Mouse (Mus musculus): ENCODE measurements at regions not wholly inside any gene's neighbourhood (a gene's known extent, or its start where the extent isn't known, plus 50 kb on each side); places are given as distances from the start of the nearest gene placed in this dataset.

GRCm38 (mm10) chr1:120734846-120735245, 132.6 kb downstream of the En1 start:
- Histone ChIP-seq H3K9me3 (no peaks in the 10 kb centered on the region), H3K36me3 (no peaks in the 10 kb centered on the region), H3K27me3 (ENCODE audit: insufficient read depth, poor library complexity, severe bottlenecking) (no peaks in the 10 kb centered on the region), H3K4me1 (replicated peaks) (no peaks in the 10 kb centered on the region), H3K4me3 (no peak overlapping the region), H3K27ac (no peak overlapping the region)
- no peak for DNase-seq (ENCODE audit: low spot score)

- Histone ChIP-seq H3K36me3 (no peaks in the 10 kb centered on the region), H3K4me3 (no peak overlapping the region), H3K4me1 (replicated peaks) (0 out of 2 replicates have a peak, but pooled peaks cover 3% of the 10 kb centered on the region), H3K9me3 (no peaks in the 10 kb centered on the region), H3K27ac (no peak overlapping the region), H3K27me3 (ENCODE audit: insufficient read depth, poor library complexity, severe bottlenecking) (no peaks in the 10 kb centered on the region)
- WGBS = 56% methylated on average over 6 of the region's 6 CpGs
- no peak for DNase-seq (ENCODE audit: low spot score)
These were observed 137.3 kb downstream of the En1 start for GRCm38 (mm10) chr1:120739499-120739898.

GRCm38 (mm10) chr1:120741091-120741740, 139.0 kb downstream of the En1 start:
- Histone ChIP-seq H3K27me3 (ENCODE audit: insufficient read depth, poor library complexity, severe bottlenecking) (no peaks in the 10 kb centered on the region), H3K36me3 (no peaks in the 10 kb centered on the region), H3K9me3 (no peaks in the 10 kb centered on the region), H3K4me3 (no peak overlapping the region), H3K27ac (no peak overlapping the region), H3K4me1 (replicated peaks) (0 out of 2 replicates have a peak, but pooled peaks cover 3% of the 10 kb centered on the region)
- peak; percentile 10 for DNase-seq (ENCODE audit: low spot score)
- WGBS = 69% methylated on average over 16 of the region's 16 CpGs

GRCm38 (mm10) chr1:120748963-120749362, 146.7 kb downstream of the En1 start:
- DNase-seq (ENCODE audit: low spot score) = no peak
- no peak overlapping the region for H3K27ac ChIP-seq
- H3K4me3 ChIP-seq = no peak overlapping the region
- H3K36me3 ChIP-seq = no peaks in the 10 kb centered on the region
- no peaks in the 10 kb centered on the region for H3K9me3 ChIP-seq
- no peaks in the 10 kb centered on the region for H3K4me1 ChIP-seq (replicated peaks)
- no peaks in the 10 kb centered on the region for H3K27me3 ChIP-seq (ENCODE audit: insufficient read depth, poor library complexity, severe bottlenecking)
- WGBS = 86% methylated on average over 6 of the region's 6 CpGs

GRCm38 (mm10) chr1:120753406-120753805, 151.2 kb downstream of the En1 start:
- no peaks in the 10 kb centered on the region for H3K9me3 ChIP-seq

GRCm38 (mm10) chr1:120754337-120754736, 152.1 kb downstream of the En1 start:
- Histone ChIP-seq H3K27me3 (ENCODE audit: insufficient read depth, poor library complexity, severe bottlenecking) (no peaks in the 10 kb centered on the region), H3K27ac (no peak overlapping the region), H3K4me3 (no peak overlapping the region), H3K4me1 (replicated peaks) (peaks cover 10% of the 10 kb centered on the region), H3K36me3 (no peaks in the 10 kb centered on the region), H3K9me3 (no peaks in the 10 kb centered on the region)
- 90% methylated on average over 5 of the region's 5 CpGs for WGBS
- DNase-seq (ENCODE audit: low spot score) = no peak

More at GRCm38 (mm10) chr1:120753406-120753805, 151.2 kb downstream of the En1 start:
- 94% methylated on average over 1 of the region's 1 CpGs for WGBS
- H3K27me3 ChIP-seq (ENCODE audit: insufficient read depth, poor library complexity, severe bottlenecking) = no peaks in the 10 kb centered on the region
- H3K36me3 ChIP-seq = no peaks in the 10 kb centered on the region
- peaks cover 10% of the 10 kb centered on the region for H3K4me1 ChIP-seq (replicated peaks)
- H3K4me3 ChIP-seq = no peak overlapping the region
- DNase-seq (ENCODE audit: low spot score) = no peak
- H3K27ac ChIP-seq = no peak overlapping the region

GRCm38 (mm10) chr1:120757283-120757821, 155.1 kb downstream of the En1 start:
- H3K4me3 ChIP-seq = no peak overlapping the region
- peaks cover 10% of the 10 kb centered on the region for H3K4me1 ChIP-seq (replicated peaks)
- 56% methylated on average over 9 of the region's 9 CpGs for WGBS
- H3K27ac ChIP-seq = no peak overlapping the region
- no peaks in the 10 kb centered on the region for H3K36me3 ChIP-seq
- no peak for DNase-seq (ENCODE audit: low spot score)
- H3K9me3 ChIP-seq = no peaks in the 10 kb centered on the region
- no peaks in the 10 kb centered on the region for H3K27me3 ChIP-seq (ENCODE audit: insufficient read depth, poor library complexity, severe bottlenecking)

GRCm38 (mm10) chr1:120758172-120758571, 156.0 kb downstream of the En1 start:
- H3K27me3 ChIP-seq (ENCODE audit: insufficient read depth, poor library complexity, severe bottlenecking) = no peaks in the 10 kb centered on the region
- peaks cover 13% of the 10 kb centered on the region for H3K4me1 ChIP-seq (replicated peaks)
- H3K27ac ChIP-seq = no peak overlapping the region
- H3K36me3 ChIP-seq = no peaks in the 10 kb centered on the region
- no peak overlapping the region for H3K4me3 ChIP-seq
- H3K9me3 ChIP-seq = no peaks in the 10 kb centered on the region
- WGBS = 68% methylated on average over 7 of the region's 7 CpGs
- DNase-seq (ENCODE audit: low spot score) = no peak

- Histone ChIP-seq H3K4me1 (replicated peaks) (peaks cover 13% of the 10 kb centered on the region), H3K27me3 (ENCODE audit: insufficient read depth, poor library complexity, severe bottlenecking) (no peaks in the 10 kb centered on the region), H3K36me3 (no peaks in the 10 kb centered on the region), H3K4me3 (no peak overlapping the region), H3K9me3 (no peaks in the 10 kb centered on the region), H3K27ac (no peak overlapping the region)
- no peak for DNase-seq (ENCODE audit: low spot score)
- WGBS = 79% methylated on average over 5 of the region's 5 CpGs
These were observed 156.5 kb downstream of the En1 start for GRCm38 (mm10) chr1:120758762-120759161.

GRCm38 (mm10) chr1:120759380-120759779, 157.2 kb downstream of the En1 start:
- no peaks in the 10 kb centered on the region for H3K27me3 ChIP-seq (ENCODE audit: insufficient read depth, poor library complexity, severe bottlenecking)
- 86% methylated on average over 3 of the region's 3 CpGs for WGBS
- H3K27ac ChIP-seq = no peak overlapping the region
- H3K4me3 ChIP-seq = no peak overlapping the region
- H3K4me1 ChIP-seq (replicated peaks) = peaks cover 13% of the 10 kb centered on the region
- no peaks in the 10 kb centered on the region for H3K9me3 ChIP-seq
- no peak for DNase-seq (ENCODE audit: low spot score)
- H3K36me3 ChIP-seq = no peaks in the 10 kb centered on the region

- Histone ChIP-seq H3K4me3 (no peak overlapping the region), H3K27me3 (ENCODE audit: insufficient read depth, poor library complexity, severe bottlenecking) (no peaks in the 10 kb centered on the region), H3K9me3 (no peaks in the 10 kb centered on the region), H3K27ac (no peak overlapping the region), H3K4me1 (replicated peaks) (peaks cover 13% of the 10 kb centered on the region), H3K36me3 (no peaks in the 10 kb centered on the region)
- no peak for DNase-seq (ENCODE audit: low spot score)
- 70% methylated on average over 9 of the region's 9 CpGs for WGBS
These were observed 159.1 kb downstream of the En1 start for GRCm38 (mm10) chr1:120761364-120761763.

- Histone ChIP-seq H3K4me3 (no peak overlapping the region), H3K4me1 (replicated peaks) (peaks cover 9% of the 10 kb centered on the region), H3K27ac (no peak overlapping the region), H3K9me3 (no peaks in the 10 kb centered on the region), H3K36me3 (no peaks in the 10 kb centered on the region), H3K27me3 (ENCODE audit: insufficient read depth, poor library complexity, severe bottlenecking) (no peaks in the 10 kb centered on the region)
- no peak for DNase-seq (ENCODE audit: low spot score)
- 92% methylated on average over 2 of the region's 2 CpGs for WGBS
These were observed 160.3 kb downstream of the En1 start for GRCm38 (mm10) chr1:120762498-120762897.

GRCm38 (mm10) chr1:120762921-120763595, 160.8 kb downstream of the En1 start:
- peaks cover 5% of the 10 kb centered on the region for H3K4me1 ChIP-seq (replicated peaks)
- H3K27me3 ChIP-seq (ENCODE audit: insufficient read depth, poor library complexity, severe bottlenecking) = no peaks in the 10 kb centered on the region
- H3K36me3 ChIP-seq = no peaks in the 10 kb centered on the region
- no peak for DNase-seq (ENCODE audit: low spot score)
- no peaks in the 10 kb centered on the region for H3K9me3 ChIP-seq
- H3K4me3 ChIP-seq = no peak overlapping the region
- WGBS = 51% methylated on average over 4 of the region's 4 CpGs
- no peak overlapping the region for H3K27ac ChIP-seq

Measured in hindbrain, embryonic 10.5 days (tissue).